Mouse (Mus musculus) limb, embryonic 10.5 days (tissue): ENCODE measurements at regions not wholly inside any gene's neighbourhood (a gene's known extent, or its start where the extent isn't known, plus 50 kb on each side); places are given as distances from the start of the nearest gene placed in this dataset.
A peak's percentile ranks its signal among the peaks of the same experiment; 100 is the strongest.

Source experiments
- DNase-seq: peaks from one replicate; pipeline ENCODE4 v3.0.0-alpha.2; 2017; ENCODE audit warnings: low spot score
- H3K27ac ChIP-seq: fragments of 300-500 bp; sonication (generic); 2 replicates; pipeline ENCODE4 v1.5.1; 2016; ENCODE audit warnings: mild to moderate bottlenecking
- H3K27me3 ChIP-seq: fragments of 300-500 bp; sonication (generic); 2 replicates; pipeline ENCODE4 v1.6.1; 2016; ENCODE audit warnings: low read depth, mild to moderate bottlenecking; ENCODE audit not compliant: poor library complexity, severe bottlenecking
- H3K36me3 ChIP-seq: fragments of 300-500 bp; sonication (generic); 2 replicates; pipeline ENCODE4 v1.6.1; 2016; ENCODE audit warnings: mild to moderate bottlenecking, moderate library complexity
- H3K4me1 ChIP-seq: fragments of 300-500 bp; sonication (generic); 2 replicates; pipeline ENCODE4 v1.6.1; 2016
- H3K4me3 ChIP-seq: fragments of 300-500 bp; sonication (generic); 2 replicates; pipeline ENCODE4 v1.5.1; 2016; ENCODE audit warnings: mild to moderate bottlenecking, moderate library complexity
- H3K9me3 ChIP-seq: fragments of 300-500 bp; sonication (generic); replicated peaks from 2 replicates; pipeline ENCODE4 v1.6.1; 2016; ENCODE audit warnings: mild to moderate bottlenecking
- WGBS: fragments of 180-500 bp; shearing (Covaris S2); methylation state at CpG from one replicate; pipeline ENCODE4 v1.1.7; 2016; 5-methylcytosine and 5-hydroxymethylcytosine counted together

DNA sequence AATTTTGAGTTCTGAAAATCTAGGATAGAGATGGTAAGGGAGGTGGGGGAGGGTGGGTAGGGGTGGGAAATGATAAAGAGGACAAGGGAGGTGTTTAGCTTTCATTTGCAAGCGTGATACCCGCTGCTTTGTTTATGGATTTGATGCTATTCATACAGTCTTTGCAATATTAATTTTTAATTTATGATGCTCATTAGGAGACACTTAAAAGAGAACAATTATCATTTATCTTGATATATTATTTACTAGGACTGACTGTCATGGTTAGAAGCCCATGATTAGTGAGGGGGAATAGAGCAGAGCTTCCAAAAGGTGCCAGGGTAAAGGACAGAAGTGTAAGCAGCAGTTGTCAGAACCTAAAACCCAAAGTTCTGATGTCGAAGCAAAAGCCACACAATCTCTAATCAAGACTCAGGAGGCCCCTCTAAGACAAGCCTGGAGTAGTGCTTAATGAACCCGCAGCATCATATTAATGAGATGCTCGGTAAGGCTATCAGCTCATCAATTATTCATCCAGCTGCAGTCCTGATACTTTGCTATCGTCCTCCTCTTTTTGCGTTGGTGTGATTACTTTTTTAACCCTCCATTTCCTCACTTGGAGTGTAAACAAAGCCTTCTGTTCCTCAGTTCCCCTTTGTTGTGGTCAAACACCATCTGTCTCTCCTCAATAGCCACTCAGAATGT lies 115.8 kb upstream of the Etaa1 start:
- no peaks in the 10 kb centered on the region for H3K9me3 ChIP-seq
- DNase-seq, result no peak
- 53% methylated on average over 7 of the region's 7 CpGs for WGBS
- H3K27me3 ChIP-seq, result no peaks in the 10 kb centered on the region
- H3K4me3 ChIP-seq, result no peak overlapping the region
- H3K36me3 ChIP-seq, result no peaks in the 10 kb centered on the region
- no peaks in the 10 kb centered on the region for H3K4me1 ChIP-seq
- no peak overlapping the region for H3K27ac ChIP-seq

- H3K36me3 ChIP-seq, result no peaks in the 10 kb centered on the region
- H3K27ac ChIP-seq, result no peak overlapping the region
- DNase-seq, result no peak
- no peaks in the 10 kb centered on the region for H3K27me3 ChIP-seq
- no peak overlapping the region for H3K4me3 ChIP-seq
- no peaks in the 10 kb centered on the region for H3K9me3 ChIP-seq
- 77% methylated on average over 2 of the region's 2 CpGs for WGBS
- no peaks in the 10 kb centered on the region for H3K4me1 ChIP-seq
Measured at GRCm38 (mm10) chr11:18068085-18068484, 114.4 kb upstream of the Etaa1 start.

DNA sequence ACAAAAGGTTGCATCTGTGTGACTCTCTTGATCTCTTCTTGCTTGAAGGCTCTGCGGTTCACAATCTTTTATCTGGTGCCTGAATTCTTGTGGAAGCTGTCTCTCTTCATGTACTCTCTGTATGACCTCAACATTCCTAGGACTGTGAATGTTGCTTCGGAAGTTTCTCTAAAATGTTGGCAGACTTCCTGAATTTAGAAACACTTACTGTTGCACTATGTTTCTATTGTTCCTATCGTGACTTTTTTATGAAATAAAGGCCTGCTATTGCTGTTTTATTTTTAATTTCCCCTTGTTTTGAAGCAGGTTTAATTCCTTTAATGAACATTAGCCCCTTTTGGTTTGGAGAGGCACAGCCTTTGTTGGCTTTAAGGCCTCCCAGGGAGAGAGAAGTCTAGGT lies 114.0 kb upstream of the Etaa1 start:
- Histone ChIP-seq H3K27ac (no peak overlapping the region), H3K4me1 (no peaks in the 10 kb centered on the region), H3K4me3 (no peak overlapping the region), H3K27me3 (no peaks in the 10 kb centered on the region), H3K9me3 (no peaks in the 10 kb centered on the region), H3K36me3 (no peaks in the 10 kb centered on the region)
- DNase-seq, result no peak
- 88% methylated on average over 3 of the region's 3 CpGs for WGBS

DNA sequence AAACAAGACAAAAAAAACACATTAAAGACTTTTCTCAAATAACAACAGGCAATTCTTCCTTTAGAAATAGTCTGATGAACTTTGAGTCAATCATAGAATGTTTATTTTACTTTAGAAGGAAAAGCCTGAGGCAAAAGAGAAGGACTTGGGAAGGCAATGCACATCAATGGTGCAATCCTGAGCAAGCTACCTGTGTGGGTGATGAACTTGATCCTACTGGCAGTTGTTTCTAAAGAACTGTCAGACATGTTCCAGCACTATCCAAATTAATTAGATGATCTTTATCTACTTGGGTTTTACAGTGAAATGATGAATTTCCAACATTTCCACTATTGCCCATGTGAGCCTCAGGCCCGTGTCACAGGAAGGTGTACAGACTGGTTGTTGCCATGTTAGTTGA lies 87.9 kb upstream of the Etaa1 start:
- H3K4me3 ChIP-seq, result no peak overlapping the region
- H3K27me3 ChIP-seq, result no peaks in the 10 kb centered on the region
- H3K9me3 ChIP-seq, result no peaks in the 10 kb centered on the region
- H3K36me3 ChIP-seq, result no peaks in the 10 kb centered on the region
- no peaks in the 10 kb centered on the region for H3K4me1 ChIP-seq
- WGBS, result 98% methylated on average over 1 of the region's 1 CpGs
- H3K27ac ChIP-seq, result no peak overlapping the region
- no peak for DNase-seq

- no peaks in the 10 kb centered on the region for H3K9me3 ChIP-seq
- no peaks in the 10 kb centered on the region for H3K4me1 ChIP-seq
- no peak for DNase-seq
- no peak overlapping the region for H3K4me3 ChIP-seq
- H3K36me3 ChIP-seq, result no peaks in the 10 kb centered on the region
- H3K27me3 ChIP-seq, result no peaks in the 10 kb centered on the region
- WGBS, result 91% methylated on average over 4 of the region's 4 CpGs
- H3K27ac ChIP-seq, result no peak overlapping the region
Measured at GRCm38 (mm10) chr11:18031049-18031448, 77.4 kb upstream of the Etaa1 start.

DNA sequence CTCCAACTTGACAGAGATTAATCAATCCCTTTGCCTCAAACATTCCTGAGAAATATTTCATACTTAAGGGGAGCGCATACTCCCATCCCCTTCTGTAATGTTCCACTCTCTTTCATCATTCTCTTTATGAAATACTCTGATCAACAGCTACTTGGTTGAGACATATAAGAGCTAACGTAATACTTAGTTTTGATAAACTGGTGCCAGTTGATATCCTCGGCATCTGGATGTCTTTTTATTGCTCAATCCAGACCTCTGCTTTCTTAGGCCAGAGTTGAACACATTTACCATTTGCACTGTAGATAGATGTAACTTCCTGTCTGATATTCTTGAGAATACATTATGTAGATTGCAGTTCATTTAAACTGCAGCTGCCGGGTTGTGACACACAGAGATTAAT lies 68.4 kb upstream of the Etaa1 start:
- Histone ChIP-seq H3K27me3 (no peaks in the 10 kb centered on the region), H3K27ac (no peak overlapping the region), H3K9me3 (no peaks in the 10 kb centered on the region), H3K36me3 (no peaks in the 10 kb centered on the region), H3K4me3 (no peak overlapping the region), H3K4me1 (no peaks in the 10 kb centered on the region)
- DNase-seq, result no peak
- 93% methylated on average over 4 of the region's 4 CpGs for WGBS

DNA sequence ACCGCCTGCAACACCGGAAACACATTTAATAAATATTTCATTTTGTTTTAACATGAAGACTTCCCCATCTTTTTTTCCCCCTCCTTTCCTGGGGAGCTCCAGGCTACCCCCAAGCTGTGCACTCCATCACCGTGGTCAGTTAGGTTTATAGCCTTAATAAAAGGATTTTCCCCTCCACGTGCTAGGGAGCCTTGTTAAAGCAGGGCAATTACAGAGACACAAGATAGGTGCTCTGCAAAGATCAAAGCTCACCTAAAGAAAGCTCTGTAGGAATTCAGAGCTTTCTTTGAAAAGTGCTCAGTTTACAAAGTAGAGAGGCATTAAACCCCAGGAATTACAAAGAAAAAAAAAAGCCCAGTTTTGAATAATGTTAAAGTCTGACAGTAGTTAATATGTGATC lies 61.6 kb upstream of the Etaa1 start:
- peaks cover 33% of the 10 kb centered on the region for H3K4me1 ChIP-seq
- no peak overlapping the region for H3K4me3 ChIP-seq
- no peaks in the 10 kb centered on the region for H3K36me3 ChIP-seq
- no peaks in the 10 kb centered on the region for H3K9me3 ChIP-seq
- peak overlapping the region; percentile 51; the same call in 1 of the 2 replicates for H3K27ac ChIP-seq
- no peaks in the 10 kb centered on the region for H3K27me3 ChIP-seq
- peak; percentile 32 for DNase-seq
- WGBS, result 25% methylated on average over 4 of the region's 4 CpGs

DNA sequence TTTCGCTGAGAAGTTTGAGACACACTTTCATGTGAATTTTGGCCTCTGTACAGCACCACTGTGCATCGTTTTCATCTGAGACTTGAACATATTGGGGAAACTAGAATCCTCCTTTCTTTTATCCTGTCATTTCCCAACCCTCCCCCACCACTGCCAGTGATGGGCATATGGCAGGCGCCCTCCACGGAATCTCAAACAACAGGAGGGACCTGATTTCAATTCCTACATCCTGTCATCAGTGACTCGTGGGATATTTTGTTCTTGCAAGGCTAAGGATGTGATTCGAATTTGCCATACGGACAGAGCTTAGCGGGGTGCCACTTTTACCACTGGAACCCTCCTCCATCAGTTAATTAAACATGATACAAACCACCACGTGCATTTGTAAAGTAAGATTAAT lies 60.9 kb upstream of the Etaa1 start:
- peak overlapping the region; percentile 19; the same call in 1 of the 2 replicates for H3K4me3 ChIP-seq
- H3K27me3 ChIP-seq, result no peaks in the 10 kb centered on the region
- no peaks in the 10 kb centered on the region for H3K9me3 ChIP-seq
- H3K36me3 ChIP-seq, result no peaks in the 10 kb centered on the region
- DNase-seq, result peak; percentile 37
- 14% methylated on average over 9 of the region's 9 CpGs for WGBS
- H3K27ac ChIP-seq, result no peak overlapping the region
- H3K4me1 ChIP-seq, result peaks cover 33% of the 10 kb centered on the region

DNA sequence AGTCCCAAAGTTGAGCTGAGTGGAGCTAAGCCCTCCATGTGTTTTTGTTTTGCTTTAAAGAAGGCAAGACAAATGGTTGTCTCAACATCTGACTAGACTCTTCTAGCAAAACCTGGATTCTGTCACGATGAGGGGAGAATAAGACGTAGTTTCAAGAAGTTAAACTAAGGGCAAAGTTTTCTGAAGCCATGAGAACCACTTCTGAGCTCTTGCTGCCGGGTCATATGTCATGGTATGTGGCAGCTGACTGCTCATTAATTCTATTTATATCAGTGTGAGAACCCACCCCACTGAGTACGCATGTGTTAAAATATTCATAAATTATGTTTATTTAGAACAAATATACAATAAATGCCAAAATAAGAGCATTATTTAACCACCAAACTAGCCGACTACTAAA lies 58.4 kb upstream of the Etaa1 start:
- 20% methylated on average over 5 of the region's 5 CpGs for WGBS
- no peaks in the 10 kb centered on the region for H3K27me3 ChIP-seq
- DNase-seq, result no peak
- H3K27ac ChIP-seq, result no peak overlapping the region
- H3K4me3 ChIP-seq, result no peak overlapping the region
- H3K4me1 ChIP-seq, result peaks cover 33% of the 10 kb centered on the region
- no peaks in the 10 kb centered on the region for H3K36me3 ChIP-seq
- H3K9me3 ChIP-seq, result no peaks in the 10 kb centered on the region

DNA sequence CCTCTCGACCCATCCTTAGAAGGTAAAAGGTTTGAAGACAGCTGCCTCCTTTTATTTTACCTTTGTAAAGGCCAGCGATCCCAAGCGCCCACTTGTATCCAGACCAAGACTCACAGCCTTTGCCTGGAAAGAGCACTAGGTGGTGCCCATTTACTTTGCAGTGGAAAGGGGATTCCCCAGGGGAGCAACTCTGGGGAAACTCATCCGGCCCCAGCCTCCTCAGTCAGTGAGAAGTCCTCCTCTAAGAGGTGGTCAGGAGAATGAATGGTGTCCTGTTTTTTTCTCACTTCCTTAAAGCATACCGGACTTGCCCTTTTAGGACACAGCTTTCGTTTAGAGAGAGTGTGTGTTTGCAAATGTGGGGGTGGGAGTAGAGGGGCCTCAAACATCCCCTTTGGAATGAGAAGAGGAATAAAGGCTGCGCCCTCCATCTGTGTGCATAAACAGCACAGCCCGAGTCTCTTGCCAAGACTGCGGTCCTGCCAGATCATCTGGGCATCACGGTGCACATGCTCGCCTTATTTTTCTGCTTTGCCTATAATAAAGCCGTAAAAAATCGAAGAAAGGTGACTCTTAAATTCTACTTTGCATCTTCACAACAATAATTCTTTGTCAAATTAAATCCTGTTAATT lies 57.5 kb upstream of the Etaa1 start:
- Histone ChIP-seq H3K27me3 (no peaks in the 10 kb centered on the region), H3K36me3 (no peaks in the 10 kb centered on the region), H3K4me3 (0 out of 2 replicates have a peak overlapping the region, but pooled peaks have one; percentile 11), H3K4me1 (peaks cover 33% of the 10 kb centered on the region), H3K27ac (peak overlapping the region; percentile 64; the same call in 1 of the 2 replicates), H3K9me3 (no peaks in the 10 kb centered on the region)
- 12% methylated on average over 13 of the region's 13 CpGs for WGBS
- DNase-seq, result peak; percentile 59

DNA sequence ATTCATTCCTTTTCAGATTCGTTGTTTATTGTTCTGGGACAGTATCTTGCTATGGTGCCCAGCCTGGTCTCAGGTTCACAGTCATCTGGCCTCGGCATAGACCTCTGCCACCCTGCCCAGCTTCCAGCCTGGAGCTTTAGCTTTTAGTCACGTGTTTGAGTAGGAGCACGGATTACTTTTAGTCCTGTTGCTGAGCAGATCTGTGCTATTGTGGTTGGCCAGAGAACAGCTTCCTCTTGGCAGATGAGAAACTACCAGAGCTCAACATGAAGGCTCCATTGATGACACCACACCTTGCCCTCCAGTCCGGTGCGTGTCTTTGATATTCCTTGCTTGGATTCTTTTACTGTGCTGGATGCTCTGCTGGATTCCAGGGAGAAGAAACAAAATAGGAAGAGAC lies 54.5 kb upstream of the Etaa1 start:
- WGBS, result 91% methylated on average over 6 of the region's 6 CpGs
- no peaks in the 10 kb centered on the region for H3K27me3 ChIP-seq

More for the DNA sequence above, 54.5 kb upstream of the Etaa1 start:
- Histone ChIP-seq H3K36me3 (no peaks in the 10 kb centered on the region), H3K9me3 (no peaks in the 10 kb centered on the region), H3K4me3 (no peak overlapping the region), H3K27ac (no peak overlapping the region), H3K4me1 (peaks cover 17% of the 10 kb centered on the region)
- no peak for DNase-seq
